Mouse (Mus musculus) ES-Bruce4 (cell line): ENCODE measurements at regions not wholly inside any gene's neighbourhood (a gene's known extent, or its start where the extent isn't known, plus 50 kb on each side); places are given as distances from the start of the nearest gene placed in this dataset.

Source experiments
- CTCF ChIP-seq: IDR thresholded peaks from one replicate; pipeline ENCODE4 v1.8.1; 2011; ENCODE audit warnings: low read depth, low read length
- EP300 ChIP-seq: IDR thresholded peaks from 2 replicates; pipeline ENCODE4 v1.6.1; 2011; ENCODE audit warnings: low read depth, low read length; ENCODE audit not compliant: insufficient read depth
- POLR2A ChIP-seq: IDR thresholded peaks from one replicate; pipeline ENCODE4 v1.8.1; 2011; ENCODE audit warnings: low read length; ENCODE audit not compliant: insufficient read depth

DNA sequence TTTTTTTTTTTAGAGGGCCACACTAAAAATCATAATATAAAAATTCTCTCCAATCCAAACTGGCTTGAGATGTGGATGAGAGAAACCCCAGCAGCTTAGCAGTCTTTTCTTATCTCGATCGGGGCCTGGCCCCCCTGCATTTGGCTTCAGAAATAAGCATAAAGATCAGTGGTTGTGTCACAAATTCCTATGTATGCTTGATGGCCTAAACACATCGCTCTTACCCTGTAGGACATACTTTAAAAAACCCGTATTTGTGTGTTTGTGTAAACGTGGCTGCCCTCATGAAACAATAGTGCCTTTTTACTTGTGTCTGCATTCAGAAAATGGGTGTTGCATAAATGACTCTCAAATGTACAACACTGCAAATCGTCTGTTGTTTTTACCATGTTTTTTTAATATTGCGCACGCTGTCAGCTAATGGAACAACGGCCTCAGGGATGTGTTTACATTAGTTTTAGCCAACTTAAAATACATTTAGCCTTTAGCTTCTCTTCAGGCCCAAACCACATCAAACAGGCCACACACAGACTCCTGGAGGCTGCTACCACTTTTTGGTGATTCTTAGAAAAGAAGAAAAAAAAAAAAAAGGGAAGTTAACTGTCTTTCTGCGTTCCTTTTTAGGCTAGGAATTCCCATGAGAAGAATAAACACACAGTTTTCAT is 226.7 kb downstream of the Etnk1 start:
- TF ChIP-seq CTCF: no peak
- TF ChIP-seq POLR2A: no peak
- TF ChIP-seq EP300: no peak
